Mouse (Mus musculus) small intestine, adult 2 months (tissue): Measurements from ENCODE around the gene Gm29609.

ENCODE experiments used
- CTCF ChIP-seq: fragments of 200-500 bp; IDR thresholded peaks from 2 replicates; pipeline ENCODE4 v1.5.1; 2012; ENCODE audit warnings: low read depth, mild to moderate bottlenecking, control low read depth, inconsistent platforms, low read length, moderate library complexity, mixed read lengths; ENCODE audit not compliant: insufficient replicate concordance, insufficient read length; ENCODE audit errors: extremely low read depth
- POLR2A ChIP-seq: fragments of 200-500 bp; IDR thresholded peaks from 2 replicates; pipeline ENCODE4 v1.6.1; 2012; ENCODE audit warnings: low read depth, mild to moderate bottlenecking, control low read depth, inconsistent platforms, low read length, moderate library complexity

DNA sequence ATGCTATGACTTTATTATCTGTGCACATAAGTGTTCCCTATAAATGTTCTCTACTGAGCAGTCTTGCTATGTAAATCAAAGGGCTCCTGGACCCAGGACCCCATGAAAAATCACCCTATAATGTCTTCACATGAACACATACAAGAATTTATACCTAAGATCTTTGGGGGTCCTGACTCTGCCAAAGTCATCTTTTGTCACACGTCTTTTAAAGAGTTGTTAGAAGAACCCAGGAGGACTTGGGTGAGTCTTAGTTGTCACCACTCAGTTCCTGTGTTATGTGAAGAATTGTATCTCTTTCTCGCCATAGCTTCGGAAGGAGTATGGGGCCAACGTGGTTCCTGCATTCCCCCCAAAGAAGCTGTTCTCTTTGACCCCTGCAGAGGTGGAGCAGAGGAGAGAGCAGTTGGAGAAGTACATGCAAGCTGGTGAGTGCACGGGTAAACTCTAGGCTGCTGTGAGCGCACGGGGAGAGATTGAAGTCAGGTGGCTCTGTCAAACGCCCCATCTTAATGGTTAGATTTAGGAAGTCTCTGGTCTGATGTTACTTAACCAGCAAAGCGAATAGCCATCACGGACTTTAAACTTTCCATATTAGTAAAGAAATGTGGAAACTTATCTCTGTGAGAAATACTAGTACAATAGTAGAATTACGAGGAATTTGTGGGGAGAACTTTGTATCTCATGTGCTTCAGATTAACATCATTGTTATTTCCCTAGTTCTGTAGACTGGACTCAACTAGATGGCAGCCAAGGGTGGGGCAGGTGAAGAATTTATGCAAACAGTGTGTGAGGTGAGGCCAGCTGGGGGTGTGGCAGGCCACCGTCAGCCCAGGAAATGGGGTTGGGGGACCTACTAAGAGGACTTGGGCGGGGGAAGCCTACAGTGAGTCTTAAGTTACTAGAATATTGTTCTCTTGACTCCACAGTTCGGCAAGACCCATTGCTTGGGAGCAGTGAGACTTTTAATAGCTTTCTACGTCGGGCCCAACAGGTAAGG lies 15.1 kb upstream of the Gm29609 start:
- TF ChIP-seq POLR2A (no peak), CTCF (no peak)
